Mouse (Mus musculus): Measurements from ENCODE around the gene Fgfr2.

The Fgfr2 gene

GRCm38 (mm10) chr7:131777461-131778270 lies 1345.5 kb downstream of the Fgfr2 start:
- no peak for DNase-seq (ENCODE audit: low read depth, low spot score)

GRCm38 (mm10) chr7:131776191-131776752 lies 1346.9 kb downstream of the Fgfr2 start:
- DNase-seq (ENCODE audit: low read depth, low spot score), result no peak

GRCm38 (mm10) chr7:131757922-131758321 lies 1365.2 kb downstream of the Fgfr2 start:
- DNase-seq (ENCODE audit: low read depth, low spot score), result peak; percentile 3

- DNase-seq (ENCODE audit: low read depth, low spot score), result no peak
Measured at GRCm38 (mm10) chr7:131747152-131748010, 1375.8 kb downstream of the Fgfr2 start.

- DNase-seq (ENCODE audit: low read depth, low spot score), result no peak
Measured at GRCm38 (mm10) chr7:131746752-131747151, 1376.4 kb downstream of the Fgfr2 start.

GRCm38 (mm10) chr7:131743193-131743592 lies 1380.0 kb downstream of the Fgfr2 start:
- DNase-seq (ENCODE audit: low read depth, low spot score), result no peak

- no peak for DNase-seq (ENCODE audit: low read depth, low spot score)
Measured at GRCm38 (mm10) chr7:131722783-131723575, 1400.2 kb downstream of the Fgfr2 start.

- no peak for DNase-seq (ENCODE audit: low read depth, low spot score)
Measured at GRCm38 (mm10) chr7:131722316-131722715, 1400.8 kb downstream of the Fgfr2 start.

GRCm38 (mm10) chr7:131718280-131718679 lies 1404.9 kb downstream of the Fgfr2 start:
- no peak for DNase-seq (ENCODE audit: low read depth, low spot score)

GRCm38 (mm10) chr7:131713076-131713475 lies 1410.1 kb downstream of the Fgfr2 start:
- no peak for DNase-seq (ENCODE audit: low read depth, low spot score)

- no peak for DNase-seq (ENCODE audit: low read depth, low spot score)
Measured at GRCm38 (mm10) chr7:131696889-131697288, 1426.3 kb downstream of the Fgfr2 start.

GRCm38 (mm10) chr7:131687324-131687723 lies 1435.8 kb downstream of the Fgfr2 start:
- DNase-seq (ENCODE audit: low read depth, low spot score), result no peak

- no peak for DNase-seq (ENCODE audit: low read depth, low spot score)
Measured at GRCm38 (mm10) chr7:131677126-131677525, 1446.0 kb downstream of the Fgfr2 start.

GRCm38 (mm10) chr7:131670586-131670985 lies 1452.6 kb downstream of the Fgfr2 start:
- DNase-seq (ENCODE audit: low read depth, low spot score), result no peak

- DNase-seq (ENCODE audit: low read depth, low spot score), result no peak
Measured at GRCm38 (mm10) chr7:131669326-131669725, 1453.8 kb downstream of the Fgfr2 start.

- DNase-seq (ENCODE audit: low read depth, low spot score), result no peak
Measured at GRCm38 (mm10) chr7:131660726-131661125, 1462.4 kb downstream of the Fgfr2 start.

- DNase-seq (ENCODE audit: low read depth, low spot score), result no peak
Measured at GRCm38 (mm10) chr7:131656017-131656416, 1467.1 kb downstream of the Fgfr2 start.

- no peak for DNase-seq (ENCODE audit: low read depth, low spot score)
Measured at GRCm38 (mm10) chr7:131653416-131653815, 1469.7 kb downstream of the Fgfr2 start.

- no peak for DNase-seq (ENCODE audit: low read depth, low spot score)
Measured at GRCm38 (mm10) chr7:131651921-131652694, 1471.0 kb downstream of the Fgfr2 start.

GRCm38 (mm10) chr7:131650277-131650676 lies 1472.9 kb downstream of the Fgfr2 start:
- no peak for DNase-seq (ENCODE audit: low read depth, low spot score)

- DNase-seq (ENCODE audit: low read depth, low spot score), result no peak
Measured at GRCm38 (mm10) chr7:131648276-131648675, 1474.9 kb downstream of the Fgfr2 start.
